Mouse (Mus musculus) spleen, adult 2 months (tissue): Measurements from ENCODE around the gene Fitm2.

Source experiments
- CTCF ChIP-seq: fragments of 200-500 bp; IDR thresholded peaks from 2 replicates; pipeline ENCODE4 v1.5.1; 2011; ENCODE audit warnings: mild to moderate bottlenecking, inconsistent platforms; ENCODE audit not compliant: insufficient read depth, insufficient read length, insufficient replicate concordance; ENCODE audit errors: extremely low read depth
- POLR2A ChIP-seq: fragments of 200-500 bp; IDR thresholded peaks from 2 replicates; pipeline ENCODE4 v1.6.1; 2011; ENCODE audit warnings: low read depth, low read length, inconsistent platforms

DNA sequence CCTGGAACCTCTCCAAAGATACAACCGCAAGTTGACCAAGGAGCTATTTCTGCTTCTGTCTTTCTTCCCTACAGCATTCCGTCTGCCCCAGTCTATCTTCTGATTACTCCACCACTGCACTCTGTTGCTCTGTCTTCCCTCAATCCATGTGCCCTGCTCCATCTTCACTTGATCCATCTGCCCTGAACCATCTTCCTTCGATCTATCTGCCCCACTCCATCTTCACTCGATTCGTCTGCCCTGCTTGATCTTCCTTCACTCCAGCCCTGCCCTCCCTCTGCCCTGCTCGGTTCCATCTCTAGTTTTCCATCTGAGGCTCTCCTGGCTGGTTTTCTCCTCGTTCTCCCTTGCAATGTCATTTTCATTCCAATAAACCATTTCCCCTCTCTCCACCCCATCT is 30.8 kb upstream of the Fitm2 start:
- TF ChIP-seq CTCF (no peak), POLR2A (no peak)
